Mouse (Mus musculus) midbrain, embryonic 12.5 days (tissue): ENCODE measurements around the gene Prg2. TPM values are rescaled to one million over a fixed set of nuclear protein-coding genes. Genes with fewer than 3 reads are reported as not detected.

ENCODE experiments used
- ATAC-seq: fragments of 200-750 bp; cut with Nextera tagmentation; 2 replicates; pipeline ENCODE4 v1.8.0; 2017; ENCODE audit warnings: low read depth, moderate TSS enrichment, moderate library complexity; ENCODE audit not compliant: low FRiP score
- H3K27ac ChIP-seq: fragments of 300-500 bp; sonication (generic); replicated peaks from 2 replicates; pipeline ENCODE4 v1.5.1; 2016; ENCODE audit warnings: mild to moderate bottlenecking
- H3K27me3 ChIP-seq: fragments of 300-500 bp; sonication (generic); 2 replicates; pipeline ENCODE4 v1.6.1; 2016; ENCODE audit warnings: mild to moderate bottlenecking
- H3K36me3 ChIP-seq: fragments of 300-500 bp; sonication (generic); 2 replicates; pipeline ENCODE4 v1.6.1; 2016
- H3K4me1 ChIP-seq: fragments of 300-500 bp; sonication (generic); 2 replicates; pipeline ENCODE4 v1.6.1; 2016
- H3K4me2 ChIP-seq: fragments of 300-500 bp; sonication (generic); replicated peaks from 2 replicates; pipeline ENCODE4 v1.6.1; 2016; ENCODE audit warnings: mild to moderate bottlenecking, moderate library complexity
- H3K4me3 ChIP-seq: fragments of 300-500 bp; sonication (generic); 2 replicates; pipeline ENCODE4 v1.5.1; 2016; ENCODE audit warnings: mild to moderate bottlenecking
- H3K9ac ChIP-seq: fragments of 300-500 bp; sonication (generic); replicated peaks from 2 replicates; pipeline ENCODE4 v1.6.1; 2016; ENCODE audit warnings: mild to moderate bottlenecking, moderate library complexity
- H3K9me3 ChIP-seq: fragments of 300-500 bp; sonication (generic); 2 replicates; pipeline ENCODE4 v1.6.1; 2016; ENCODE audit warnings: mild to moderate bottlenecking
- WGBS: fragments of 180-500 bp; shearing (Covaris S2); methylation state at CpG from one replicate; pipeline ENCODE4 v1.1.7; 2016; 5-methylcytosine and 5-hydroxymethylcytosine counted together
- polyA plus RNA-seq: library from polyadenylated mRNA; unstranded; fragments of >200 nt; fragmentation: Nextera tagmentation; extraction: Ambion mirVana; gene quantifications from 2 replicates; pipeline ENCODE4 v1.2.1, GENCODE M21; 2016

The Prg2 gene
- polyA plus RNA-seq, 1 experiment from 2014 or later: not detected

GRCm38 (mm10) chr2:85011906-85012604, 31.8 kb downstream of the Prg2 start:
- 81% methylated on average over 9 of the region's 9 CpGs for WGBS
- no peak for ATAC-seq
- Histone ChIP-seq H3K36me3 (no peaks in the 10 kb centered on the region), H3K27me3 (no peaks in the 10 kb centered on the region), H3K27ac (no peak overlapping the region), H3K9ac (no peak overlapping the region), H3K4me3 (no peak overlapping the region), H3K4me1 (no peaks in the 10 kb centered on the region), H3K9me3 (no peaks in the 10 kb centered on the region), H3K4me2 (no peak overlapping the region)

DNA sequence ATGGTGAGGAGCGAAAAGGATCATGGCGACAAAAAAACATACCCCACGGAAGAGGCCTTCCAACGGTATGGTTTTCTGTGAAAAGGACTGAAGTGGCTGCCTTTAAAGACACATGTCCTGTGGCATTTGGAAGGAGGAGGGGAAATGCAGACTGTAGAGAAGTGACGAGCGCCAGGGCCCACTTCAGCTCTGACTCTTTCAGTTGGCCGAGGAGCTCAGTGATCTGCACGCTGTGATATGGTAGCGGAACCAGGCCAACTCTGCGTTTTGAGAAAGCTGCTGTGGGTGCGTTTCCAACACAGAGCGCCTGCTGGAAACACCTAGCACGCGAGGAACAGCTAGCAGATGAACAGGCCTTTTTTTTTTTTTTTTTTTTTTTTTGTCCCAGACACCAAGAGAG, 32.4 kb downstream of the Prg2 start:
- 84% methylated on average over 14 of the region's 14 CpGs for WGBS
- Histone ChIP-seq H3K27ac (no peak overlapping the region), H3K4me1 (no peaks in the 10 kb centered on the region), H3K36me3 (no peaks in the 10 kb centered on the region), H3K4me2 (no peak overlapping the region), H3K9me3 (no peaks in the 10 kb centered on the region), H3K9ac (no peak overlapping the region), H3K4me3 (no peak overlapping the region), H3K27me3 (no peaks in the 10 kb centered on the region)
- ATAC-seq: no peak

- no peaks in the 10 kb centered on the region for H3K4me1 ChIP-seq
- no peak overlapping the region for H3K27ac ChIP-seq
- WGBS: 84% methylated on average over 5 of the region's 5 CpGs
- H3K27me3 ChIP-seq: no peaks in the 10 kb centered on the region
- no peaks in the 10 kb centered on the region for H3K9me3 ChIP-seq
- no peaks in the 10 kb centered on the region for H3K36me3 ChIP-seq
- H3K4me3 ChIP-seq: no peak overlapping the region
- no peak for ATAC-seq
- no peak overlapping the region for H3K9ac ChIP-seq
- no peak overlapping the region for H3K4me2 ChIP-seq
Measured at GRCm38 (mm10) chr2:85013826-85014587, 33.7 kb downstream of the Prg2 start.

DNA sequence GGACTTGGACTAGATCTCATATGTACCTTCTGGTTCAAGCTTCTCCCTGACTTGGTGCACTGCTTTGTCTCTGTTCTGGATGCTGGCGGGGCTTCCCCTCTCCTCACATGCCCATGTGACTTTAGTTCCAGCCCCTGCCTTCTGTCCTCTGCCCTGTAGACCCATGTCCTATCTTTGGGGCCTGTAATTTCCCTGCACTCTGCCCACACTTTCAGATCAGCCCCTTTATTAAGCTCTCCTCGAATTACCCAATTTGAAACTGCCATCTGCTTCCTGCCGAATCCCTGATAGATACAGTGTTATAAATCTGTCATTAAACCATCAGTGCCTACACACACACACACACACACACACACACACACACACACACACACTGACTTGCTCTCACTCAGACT, 34.3 kb downstream of the Prg2 start:
- no peak overlapping the region for H3K4me3 ChIP-seq
- no peaks in the 10 kb centered on the region for H3K9me3 ChIP-seq
- no peak overlapping the region for H3K27ac ChIP-seq
- no peak for ATAC-seq
- H3K9ac ChIP-seq: no peak overlapping the region
- H3K4me1 ChIP-seq: no peaks in the 10 kb centered on the region
- H3K27me3 ChIP-seq: no peaks in the 10 kb centered on the region
- no peaks in the 10 kb centered on the region for H3K36me3 ChIP-seq
- 75% methylated on average over 3 of the region's 3 CpGs for WGBS
- H3K4me2 ChIP-seq: no peak overlapping the region

- Histone ChIP-seq H3K27ac (no peak overlapping the region), H3K36me3 (no peaks in the 10 kb centered on the region), H3K4me1 (no peaks in the 10 kb centered on the region), H3K4me3 (no peak overlapping the region), H3K27me3 (no peaks in the 10 kb centered on the region), H3K9me3 (no peaks in the 10 kb centered on the region), H3K4me2 (no peak overlapping the region), H3K9ac (no peak overlapping the region)
- ATAC-seq: no peak
- WGBS: 25% methylated on average over 4 of the region's 4 CpGs
Measured at GRCm38 (mm10) chr2:85022043-85022442, 41.8 kb downstream of the Prg2 start.

- ATAC-seq: no peak
- no peaks in the 10 kb centered on the region for H3K36me3 ChIP-seq
- H3K27ac ChIP-seq: no peak overlapping the region
- 75% methylated on average over 3 of the region's 3 CpGs for WGBS
- H3K9me3 ChIP-seq: no peaks in the 10 kb centered on the region
- no peaks in the 10 kb centered on the region for H3K4me1 ChIP-seq
- no peaks in the 10 kb centered on the region for H3K27me3 ChIP-seq
- H3K4me3 ChIP-seq: no peak overlapping the region
- H3K4me2 ChIP-seq: no peak overlapping the region
- no peak overlapping the region for H3K9ac ChIP-seq
Measured at GRCm38 (mm10) chr2:85026178-85026577, 45.9 kb downstream of the Prg2 start.

DNA sequence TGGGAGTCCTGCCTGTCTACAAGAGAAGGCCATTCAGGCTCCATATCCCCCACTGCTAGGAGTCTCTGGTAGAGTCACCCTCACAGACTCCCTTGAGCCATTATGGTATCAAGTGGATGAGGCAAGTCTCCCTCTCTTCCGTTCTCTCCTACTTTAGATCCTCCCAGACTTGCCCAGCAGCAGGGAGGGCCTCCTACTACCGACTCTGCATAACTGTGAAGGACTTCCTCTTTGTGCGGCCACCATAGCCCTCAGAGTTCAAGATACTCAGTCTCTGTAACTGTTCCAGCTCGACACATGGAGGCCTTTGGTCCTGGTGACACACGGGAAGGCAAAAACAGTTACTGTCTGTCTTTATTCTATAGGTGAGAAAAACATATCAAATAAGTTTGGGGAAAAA, 47.0 kb downstream of the Prg2 start:
- no peak overlapping the region for H3K4me3 ChIP-seq
- H3K27ac ChIP-seq: no peak overlapping the region
- H3K4me2 ChIP-seq: no peak overlapping the region
- no peaks in the 10 kb centered on the region for H3K4me1 ChIP-seq
- no peaks in the 10 kb centered on the region for H3K9me3 ChIP-seq
- WGBS: 79% methylated on average over 5 of the region's 5 CpGs
- no peaks in the 10 kb centered on the region for H3K36me3 ChIP-seq
- ATAC-seq: no peak
- no peak overlapping the region for H3K9ac ChIP-seq
- no peaks in the 10 kb centered on the region for H3K27me3 ChIP-seq

GRCm38 (mm10) chr2:85029897-85030296, 49.6 kb downstream of the Prg2 start:
- 81% methylated on average over 6 of the region's 6 CpGs for WGBS
- no peaks in the 10 kb centered on the region; the same call in 1 of the 2 replicates for H3K27me3 ChIP-seq
- H3K36me3 ChIP-seq: no peaks in the 10 kb centered on the region
- H3K4me3 ChIP-seq: no peak overlapping the region
- no peak overlapping the region for H3K27ac ChIP-seq
- no peaks in the 10 kb centered on the region for H3K9me3 ChIP-seq
- ATAC-seq: no peak
- H3K9ac ChIP-seq: no peak overlapping the region
- no peak overlapping the region for H3K4me2 ChIP-seq
- H3K4me1 ChIP-seq: no peaks in the 10 kb centered on the region

DNA sequence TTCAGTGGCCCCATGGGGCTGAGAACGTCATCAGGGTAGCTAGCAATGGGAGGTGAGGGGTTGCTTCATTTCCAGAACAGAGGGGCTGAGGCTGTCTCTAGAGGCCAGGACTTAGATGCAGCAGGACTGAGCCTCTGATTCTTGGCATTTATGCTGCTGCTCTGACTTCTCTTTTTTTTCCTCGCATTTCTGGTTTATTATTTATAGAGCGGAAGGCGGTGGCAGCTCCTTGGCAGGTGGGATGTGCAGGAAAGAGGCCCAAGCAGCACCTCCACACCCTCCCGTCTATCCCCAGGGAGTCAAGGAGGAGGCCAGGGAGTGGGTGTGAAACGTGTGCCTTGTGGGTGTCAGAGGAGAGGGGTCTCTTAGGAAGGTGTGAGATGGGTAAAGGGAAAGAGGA, 50.7 kb downstream of the Prg2 start:
- no peak overlapping the region for H3K4me3 ChIP-seq
- no peaks in the 10 kb centered on the region; the same call in 1 of the 2 replicates for H3K27me3 ChIP-seq
- no peak overlapping the region for H3K9ac ChIP-seq
- no peak overlapping the region for H3K27ac ChIP-seq
- H3K4me1 ChIP-seq: peaks cover under 1% of the 10 kb centered on the region; the same call in 1 of the 2 replicates
- no peak for ATAC-seq
- H3K4me2 ChIP-seq: no peak overlapping the region
- H3K9me3 ChIP-seq: no peaks in the 10 kb centered on the region
- no peaks in the 10 kb centered on the region for H3K36me3 ChIP-seq
- WGBS: 72% methylated on average over 6 of the region's 6 CpGs

DNA sequence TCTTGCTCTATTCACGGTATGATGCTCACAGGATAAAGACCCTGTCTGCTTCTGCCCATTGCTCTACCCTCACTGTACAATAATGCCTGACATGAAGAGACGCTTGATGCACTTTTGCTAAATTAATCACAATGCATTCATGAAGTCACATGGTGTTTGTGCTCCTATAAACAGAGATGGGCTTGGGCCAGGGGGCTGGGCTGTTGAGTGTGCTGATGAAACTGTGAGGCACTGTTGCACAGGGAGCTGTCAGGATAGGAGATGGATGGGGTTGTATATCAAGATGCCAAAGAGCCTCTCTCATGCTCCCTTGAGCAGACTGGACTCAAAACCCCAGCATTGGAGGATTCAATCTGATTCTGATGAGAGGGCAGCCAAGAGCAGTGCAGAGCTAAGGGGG, 52.9 kb downstream of the Prg2 start:
- no peaks in the 10 kb centered on the region for H3K9me3 ChIP-seq
- no peak overlapping the region for H3K9ac ChIP-seq
- H3K4me1 ChIP-seq: peaks cover 13% of the 10 kb centered on the region
- H3K27ac ChIP-seq: no peak overlapping the region
- no peak for ATAC-seq
- H3K27me3 ChIP-seq: no peaks in the 10 kb centered on the region; the same call in 1 of the 2 replicates
- no peaks in the 10 kb centered on the region for H3K36me3 ChIP-seq
- H3K4me2 ChIP-seq: no peak overlapping the region
- 87% methylated on average over 2 of the region's 2 CpGs for WGBS
- no peak overlapping the region for H3K4me3 ChIP-seq
